Mouse (Mus musculus): ENCODE data around the gene Cdip1. TPM values are rescaled to one million over a fixed set of nuclear protein-coding genes. Genes with fewer than 3 reads are reported as not detected.

Gene Cdip1
- total RNA-seq, 2 experiments from 2014 or later, result 96.3 to 105 TPM

DNA sequence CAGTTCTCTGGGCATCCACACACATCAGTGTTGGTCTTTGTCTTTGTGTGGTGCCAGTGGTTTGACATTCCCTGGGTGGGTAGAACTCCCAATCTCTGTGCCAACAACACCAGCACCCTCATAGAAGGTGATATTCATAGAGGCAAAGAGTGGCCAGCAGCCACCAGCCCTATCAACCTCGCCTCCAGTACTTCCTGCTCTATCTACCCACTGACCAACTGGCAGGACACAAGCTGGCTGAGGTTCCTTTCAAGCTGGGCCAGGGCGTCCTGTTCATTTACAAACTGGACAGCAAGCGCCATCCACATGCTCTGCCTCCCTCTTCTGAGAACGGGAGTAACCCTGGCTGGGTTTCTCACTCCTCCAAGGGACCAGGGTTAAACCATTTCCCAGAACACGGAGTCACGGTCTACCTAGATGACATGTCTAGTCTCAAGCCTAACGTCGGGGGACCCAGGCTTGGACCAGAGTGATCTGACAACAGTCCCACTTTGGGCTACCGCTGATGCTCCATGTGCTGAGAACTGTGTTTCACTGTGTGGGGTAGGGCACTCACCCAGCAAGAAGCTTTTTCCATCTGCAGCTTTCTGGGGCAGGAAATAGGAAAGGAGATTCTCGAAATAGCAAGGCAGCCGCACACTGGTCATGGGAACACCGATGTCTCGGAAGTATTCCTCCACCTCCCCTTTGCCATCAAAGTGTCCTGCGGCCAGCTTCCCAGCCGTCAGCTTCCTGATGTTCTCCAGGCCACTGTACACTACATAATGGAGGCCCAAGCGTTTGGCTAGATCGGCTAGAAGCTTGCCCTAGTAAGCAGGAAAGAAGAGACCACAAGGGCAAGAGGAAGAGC lies 76.0 kb downstream of the Cdip1 start:
- DNase-seq, result no peak

DNA sequence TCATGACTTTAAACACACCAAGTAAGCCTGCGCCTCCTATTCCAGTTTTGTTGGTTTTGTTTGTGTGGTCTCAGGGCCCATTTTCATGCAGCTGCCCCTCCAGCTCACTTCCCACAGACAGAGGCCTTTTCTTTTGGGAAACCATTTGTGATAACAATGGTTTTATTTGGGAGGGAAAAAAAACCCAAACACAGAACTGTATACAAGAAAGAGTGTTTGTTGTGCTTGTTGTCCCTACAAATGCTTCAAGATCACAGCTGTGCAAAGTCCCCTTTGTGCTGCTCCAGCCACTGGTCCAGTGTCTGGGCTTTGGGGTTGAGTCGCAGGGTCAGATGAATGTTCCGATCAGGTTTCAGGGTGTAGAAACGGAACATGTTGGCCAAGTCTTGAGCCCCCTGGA lies 78.9 kb downstream of the Cdip1 start:
- DNase-seq, result no peak

DNA sequence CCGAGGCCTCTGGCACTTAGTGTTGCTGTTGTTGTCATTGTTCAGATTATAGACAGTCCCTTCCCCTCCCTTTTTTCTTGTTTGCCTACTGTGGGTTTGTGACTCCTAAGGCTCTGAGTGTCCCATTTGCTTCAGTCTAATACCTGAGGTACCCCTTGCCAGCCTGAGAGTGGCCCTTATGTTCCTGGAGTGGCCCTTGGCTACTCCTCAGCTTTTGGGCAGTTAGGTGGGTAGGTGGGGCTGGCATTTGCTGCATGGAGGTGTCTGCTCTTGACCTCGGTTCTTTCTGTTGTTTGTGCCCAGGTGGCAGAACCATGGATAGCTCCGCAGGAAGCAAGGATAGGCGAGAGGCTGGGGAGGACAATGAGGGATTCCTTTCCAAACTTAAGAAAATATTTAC lies 84.6 kb downstream of the Cdip1 start:
- no peak for DNase-seq

DNA sequence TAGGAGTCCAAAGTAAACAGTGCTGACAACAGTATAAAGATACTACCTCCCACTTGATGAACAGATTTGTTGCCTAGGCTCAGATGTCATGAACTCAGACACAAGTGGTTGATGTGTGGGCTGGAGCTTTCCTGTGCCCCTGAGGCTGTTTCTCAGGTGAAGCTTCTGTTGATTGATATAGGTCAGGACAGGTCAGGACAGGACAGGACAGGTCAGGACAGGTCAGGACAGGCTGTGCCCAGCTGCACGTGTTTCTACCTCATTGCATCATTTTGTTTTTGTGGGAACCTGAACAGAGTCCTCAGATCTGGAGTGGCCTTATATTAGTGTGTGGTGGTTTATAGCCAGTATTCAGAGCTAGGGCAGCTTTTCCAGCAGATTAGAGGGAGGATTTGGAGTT lies 87.4 kb downstream of the Cdip1 start:
- DNase-seq, result no peak

DNA sequence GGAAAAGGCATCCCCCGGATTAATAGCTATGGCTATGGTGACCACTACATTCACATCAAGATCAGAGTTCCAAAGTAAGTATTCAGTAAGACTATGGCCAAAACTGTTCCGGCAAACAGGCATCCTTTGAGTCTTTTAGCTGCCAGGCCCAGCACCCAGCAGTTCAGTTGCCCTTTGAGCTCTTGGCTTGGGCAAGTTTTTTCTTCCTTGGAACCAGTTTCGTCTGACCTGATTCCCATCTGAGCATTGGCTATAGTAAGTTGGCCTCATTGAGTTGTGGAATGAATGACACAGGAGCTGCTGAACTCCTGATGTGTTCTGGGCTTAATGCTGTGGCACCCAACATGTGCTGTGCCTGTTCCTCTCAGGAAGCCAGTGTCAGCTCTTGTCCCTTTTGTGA lies 88.9 kb downstream of the Cdip1 start:
- DNase-seq, result no peak

Other genes starting within 250 kb of the Cdip1 start
- gene Srl, start 248.5 kb downstream of the Cdip1 start, total RNA-seq (2021), result 1,000 to 10,000 TPM; 1,069 to 1,171 TPM
- 1 to 10 TPM; 3.5 to 4.7 TPM for gene Tfap4, start 230.4 kb downstream of the Cdip1 start, total RNA-seq (2021)
- 10 to 100 TPM; 35.3 to 43.8 TPM for gene Glis2, start 195.6 kb downstream of the Cdip1 start, total RNA-seq (2021)
- 10 to 100 TPM; 89.5 to 92.6 TPM for gene Pam16, start 165.3 kb downstream of the Cdip1 start, total RNA-seq (2021)
- 10 to 100 TPM; 17.7 to 18.2 TPM for gene Vasn, start 150.4 kb downstream of the Cdip1 start, total RNA-seq (2021)
- gene Dnaja3, start 150.3 kb downstream of the Cdip1 start, total RNA-seq (2021), result 10 to 100 TPM; 82.7 to 84.7 TPM
- 10 to 100 TPM; 24.1 to 26.5 TPM for gene Coro7, start 110.5 kb downstream of the Cdip1 start, total RNA-seq (2021)
- gene Nmral1, start 70.9 kb downstream of the Cdip1 start, total RNA-seq (2021), result 10 to 100 TPM; 15.2 to 15.5 TPM
- 10 to 100 TPM; 67.4 to 75.9 TPM for gene Hmox2, start 63.9 kb downstream of the Cdip1 start, total RNA-seq (2021)
- not detected for gene 4930562C15Rik, start 45.1 kb upstream of the Cdip1 start, total RNA-seq (2021)
- 10 to 100 TPM; 22.6 to 24.8 TPM for gene Ubald1, start 90.0 kb upstream of the Cdip1 start, total RNA-seq (2021)
- 100 to 1,000 TPM; 170 to 187 TPM for gene Mgrn1, start 96.0 kb upstream of the Cdip1 start, total RNA-seq (2021)
- 10 to 100 TPM; 50.7 to 51.3 TPM for gene Nudt16l1, start 148.5 kb upstream of the Cdip1 start, total RNA-seq (2021)
- gene Anks3, start 173.9 kb upstream of the Cdip1 start, total RNA-seq (2021), result 10 to 100 TPM; 22.4 to 24.3 TPM
- gene Sept12, start 207.6 kb upstream of the Cdip1 start, total RNA-seq (2021), result not detected
- gene Smim22, start 217.0 kb upstream of the Cdip1 start, total RNA-seq (2021), result not detected
- 10 to 100 TPM; 25.2 to 27.6 TPM for gene Rogdi, start 223.3 kb upstream of the Cdip1 start, total RNA-seq (2021)